Mouse (Mus musculus): ENCODE results near the gene Tspan9. TPM values are rescaled to one million over a fixed set of nuclear protein-coding genes. Genes with fewer than 3 reads are reported as not detected.

Tspan9 gene
- polyA plus RNA-seq, 1 experiment from 2014 or later, result 32.7 TPM

DNA sequence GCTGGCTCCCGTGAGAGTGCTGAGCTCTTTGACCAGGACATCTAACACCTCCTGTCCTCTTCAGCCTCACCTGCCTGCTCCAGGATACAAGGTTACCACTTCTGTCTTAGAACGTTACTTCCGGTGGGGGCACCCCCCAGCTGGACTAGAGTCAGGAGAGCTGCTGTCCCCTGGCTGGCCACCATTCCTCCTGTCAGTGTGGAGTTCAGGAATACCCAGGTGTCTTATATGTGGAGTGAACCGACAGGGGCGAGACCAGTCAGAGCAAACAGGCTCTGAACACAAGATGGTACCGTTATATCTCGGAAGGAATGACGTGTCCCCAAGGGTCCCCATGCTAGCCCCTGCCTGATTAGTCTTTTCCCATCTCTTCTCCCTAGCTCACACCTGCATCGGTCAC lies 106.8 kb downstream of the Tspan9 start:
- Histone ChIP-seq H3K4me3 (no peak overlapping the region), H3K4me1 (replicated peaks) (peaks cover 42% of the 10 kb centered on the region), H3K9me3 (no peaks in the 10 kb centered on the region), H3K9ac (no peak overlapping the region), H3K27ac (no peak overlapping the region), H3K36me3 (no peaks in the 10 kb centered on the region), H3K4me2 (no peak overlapping the region), H3K27me3 (peaks cover 28% of the 10 kb centered on the region)
- ATAC-seq (ENCODE audit: low FRiP score), result no peak
- 80% methylated on average over 9 of the region's 9 CpGs for WGBS

GRCm38 (mm10) chr6:128035930-128036309 lies 107.5 kb downstream of the Tspan9 start:
- Histone ChIP-seq H3K36me3 (no peaks in the 10 kb centered on the region), H3K27me3 (peaks cover 28% of the 10 kb centered on the region), H3K4me1 (replicated peaks) (peaks cover 42% of the 10 kb centered on the region), H3K4me2 (peak overlapping the region; percentile 95), H3K9me3 (no peaks in the 10 kb centered on the region), H3K4me3 (peak overlapping the region; percentile 57), H3K9ac (peak overlapping the region; percentile 76), H3K27ac (peak overlapping the region; percentile 69)
- 8% methylated on average over 4 of the region's 4 CpGs for WGBS
- ATAC-seq (ENCODE audit: low FRiP score), result peak; percentile 15; the same call in 1 of the 2 replicates

DNA sequence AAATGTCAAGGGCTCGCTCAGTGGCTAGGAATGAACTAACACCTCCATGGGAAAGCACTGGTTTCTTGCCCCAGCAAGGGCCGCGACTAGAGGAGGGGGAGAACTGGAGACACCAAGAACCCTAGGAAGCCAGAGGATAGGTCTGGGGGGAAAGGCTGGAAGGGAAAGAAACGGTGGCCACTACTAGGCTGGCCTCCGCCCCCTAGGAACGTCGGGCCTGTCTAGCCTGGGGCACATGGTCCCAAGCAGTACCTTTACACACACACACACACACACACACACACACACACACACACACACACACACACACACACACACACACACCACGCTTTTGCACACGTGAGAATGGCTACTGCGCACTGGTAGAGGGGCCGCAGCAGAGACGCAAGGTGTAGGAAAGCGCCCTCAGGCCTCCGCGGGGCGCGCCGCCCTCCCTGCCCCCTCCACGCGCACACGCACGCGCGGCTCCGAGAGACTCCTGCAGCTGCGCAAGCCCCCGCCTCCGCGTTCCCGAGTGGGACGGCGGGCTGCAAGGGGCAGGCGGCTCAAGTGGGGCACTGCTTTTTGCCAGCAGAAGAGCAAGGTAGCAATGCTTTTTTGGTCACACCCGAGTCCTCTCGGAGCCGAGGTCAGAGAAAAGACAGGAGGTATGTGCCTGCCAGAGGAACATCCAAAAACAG lies 108.0 kb downstream of the Tspan9 start:
- Histone ChIP-seq H3K27me3 (peaks cover 28% of the 10 kb centered on the region), H3K9ac (peak overlapping the region; percentile 76), H3K36me3 (no peaks in the 10 kb centered on the region), H3K4me3 (peak overlapping the region; percentile 57), H3K4me1 (replicated peaks) (peaks cover 44% of the 10 kb centered on the region), H3K4me2 (peak overlapping the region; percentile 95), H3K9me3 (no peaks in the 10 kb centered on the region), H3K27ac (peak overlapping the region; percentile 69)
- peak; percentile 44 for ATAC-seq (ENCODE audit: low FRiP score)
- 2% methylated on average over 34 of the region's 36 CpGs for WGBS

- Histone ChIP-seq H3K27me3 (peaks cover 26% of the 10 kb centered on the region), H3K27ac (peak overlapping the region; percentile 69), H3K4me3 (peak overlapping the region; percentile 57), H3K4me2 (peak overlapping the region; percentile 95), H3K36me3 (no peaks in the 10 kb centered on the region), H3K9ac (peak overlapping the region; percentile 76), H3K9me3 (no peaks in the 10 kb centered on the region), H3K4me1 (replicated peaks) (peaks cover 46% of the 10 kb centered on the region)
- peak; percentile 76 for ATAC-seq (ENCODE audit: low FRiP score)
- under 1% methylated on average over 79 of the region's 80 CpGs for WGBS
These were observed 108.8 kb downstream of the Tspan9 start for GRCm38 (mm10) chr6:128034317-128035249.

GRCm38 (mm10) chr6:128033868-128034250 lies 109.5 kb downstream of the Tspan9 start:
- ATAC-seq (ENCODE audit: low FRiP score), result no peak
- H3K9me3 ChIP-seq, result no peaks in the 10 kb centered on the region
- H3K27ac ChIP-seq, result no peak overlapping the region
- H3K4me3 ChIP-seq, result peak overlapping the region; percentile 57
- peaks cover 46% of the 10 kb centered on the region for H3K4me1 ChIP-seq (replicated peaks)
- peak overlapping the region; percentile 76 for H3K9ac ChIP-seq
- H3K27me3 ChIP-seq, result peaks cover 26% of the 10 kb centered on the region
- peak overlapping the region; percentile 95 for H3K4me2 ChIP-seq
- WGBS, result 4% methylated on average over 4 of the region's 4 CpGs
- H3K36me3 ChIP-seq, result no peaks in the 10 kb centered on the region

DNA sequence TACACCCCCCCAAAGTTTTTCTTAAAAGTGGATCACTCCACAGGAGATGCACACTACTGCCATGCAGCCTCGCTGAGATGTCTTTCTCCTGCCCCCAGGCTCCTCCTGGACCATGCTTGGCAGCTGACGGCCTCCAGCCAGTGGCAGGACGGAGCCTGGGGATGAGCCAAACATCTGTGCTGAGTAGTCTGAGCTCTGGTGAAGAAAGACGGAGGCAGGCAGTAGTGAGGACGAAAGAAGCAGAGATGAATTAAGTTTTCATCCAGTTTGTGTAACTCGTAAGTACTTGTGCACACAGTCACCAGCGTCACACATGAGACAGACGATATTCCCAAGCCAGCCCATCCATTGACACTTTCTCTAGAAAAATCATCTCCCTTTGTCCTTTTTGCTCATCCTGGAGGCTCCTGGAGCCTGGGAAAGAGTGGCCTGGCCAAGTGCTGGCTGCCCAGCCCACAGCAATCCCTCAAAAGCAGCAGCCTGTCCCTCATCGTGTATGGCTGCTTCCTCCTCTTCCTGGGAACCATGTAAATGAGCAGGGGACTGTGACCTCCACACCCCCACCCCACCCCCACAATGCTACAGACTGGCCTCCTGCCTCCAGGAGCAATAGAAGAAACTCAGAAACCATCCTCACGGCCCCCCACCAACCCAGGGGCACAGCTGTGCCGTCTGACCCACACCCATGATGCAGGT lies 110.1 kb downstream of the Tspan9 start:
- WGBS, result 31% methylated on average over 11 of the region's 11 CpGs
- Histone ChIP-seq H3K4me1 (replicated peaks) (peaks cover 46% of the 10 kb centered on the region), H3K27ac (no peak overlapping the region), H3K9me3 (no peaks in the 10 kb centered on the region), H3K4me3 (peak overlapping the region; percentile 57; the same call in 1 of the 2 replicates), H3K27me3 (peaks cover 23% of the 10 kb centered on the region), H3K36me3 (no peaks in the 10 kb centered on the region), H3K4me2 (peak overlapping the region; percentile 95), H3K9ac (peak overlapping the region; percentile 76; the same call in 1 of the 2 replicates)
- no peak for ATAC-seq (ENCODE audit: low FRiP score)

DNA sequence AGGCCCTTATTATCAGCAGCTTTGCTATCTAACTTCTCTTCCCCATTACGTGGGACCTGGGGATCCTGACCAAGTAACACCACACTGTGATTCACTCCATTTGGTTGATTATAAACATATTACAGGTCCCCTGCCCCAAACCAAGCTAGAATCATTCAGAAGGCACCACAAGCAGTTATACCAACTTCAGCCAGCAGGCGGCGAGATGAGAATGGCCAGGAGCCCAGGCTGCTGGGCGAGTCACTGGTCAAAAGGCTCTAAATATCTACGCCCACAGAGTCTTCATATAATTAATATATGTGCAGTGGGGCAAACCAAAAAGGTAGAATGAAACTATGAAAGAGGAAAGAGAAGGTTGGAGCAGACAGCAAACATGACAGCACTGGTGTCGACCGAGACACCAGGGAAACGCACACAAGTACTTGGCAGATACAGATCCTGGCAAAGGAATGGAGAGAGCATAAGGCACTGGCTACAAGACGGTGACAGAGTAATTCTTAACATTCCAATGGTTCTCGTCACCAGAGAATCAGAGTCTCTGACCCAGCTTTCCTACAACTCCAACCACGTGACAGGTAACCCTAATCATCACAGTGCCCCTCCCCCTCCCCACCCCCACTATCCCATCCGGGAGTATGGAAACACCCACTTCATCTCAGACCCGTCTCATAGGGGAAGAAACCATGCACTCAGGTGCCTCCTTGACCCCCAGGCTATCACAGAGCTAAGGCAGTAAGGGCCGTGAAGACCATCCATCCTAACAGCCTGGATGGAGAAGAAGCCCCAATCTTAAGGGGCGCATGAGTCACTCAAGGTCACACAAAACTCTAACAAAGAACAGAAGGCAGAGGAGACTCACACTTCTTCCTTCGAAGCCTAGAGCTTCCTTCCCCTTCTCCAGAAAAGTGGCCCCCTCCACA lies 110.9 kb downstream of the Tspan9 start:
- no peaks in the 10 kb centered on the region for H3K36me3 ChIP-seq
- no peak for ATAC-seq (ENCODE audit: low FRiP score)
- 0 out of 2 replicates have a peak overlapping the region, but pooled peaks have one; percentile 57 for H3K4me3 ChIP-seq
- peaks cover 20% of the 10 kb centered on the region for H3K27me3 ChIP-seq
- no peaks in the 10 kb centered on the region for H3K9me3 ChIP-seq
- 34% methylated on average over 16 of the region's 16 CpGs for WGBS
- peak overlapping the region; percentile 95 for H3K4me2 ChIP-seq
- H3K9ac ChIP-seq, result no peak overlapping the region
- H3K27ac ChIP-seq, result no peak overlapping the region
- peaks cover 49% of the 10 kb centered on the region for H3K4me1 ChIP-seq (replicated peaks)

DNA sequence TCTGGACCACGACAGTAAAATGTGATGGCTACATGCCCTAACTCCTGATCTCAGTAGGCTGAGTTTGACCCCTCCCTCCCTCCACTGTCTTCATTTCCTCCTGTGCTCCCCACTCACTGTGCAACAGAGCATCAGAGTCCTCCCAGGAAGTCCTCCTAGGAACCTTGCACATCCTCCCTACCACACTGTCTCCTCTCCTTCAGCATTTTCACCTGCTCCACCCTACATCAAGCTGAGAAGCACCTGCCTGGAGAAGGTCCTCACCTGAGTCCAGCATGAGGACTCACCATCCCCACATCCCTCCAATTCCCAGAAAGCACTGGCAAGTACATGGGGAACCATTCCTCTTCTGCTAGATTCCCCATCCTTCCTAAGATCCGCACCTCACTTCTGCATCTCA lies 111.8 kb downstream of the Tspan9 start:
- Histone ChIP-seq H3K4me1 (replicated peaks) (peaks cover 49% of the 10 kb centered on the region), H3K27me3 (peaks cover 16% of the 10 kb centered on the region), H3K27ac (no peak overlapping the region), H3K36me3 (no peaks in the 10 kb centered on the region), H3K4me3 (no peak overlapping the region), H3K9ac (no peak overlapping the region), H3K9me3 (no peaks in the 10 kb centered on the region), H3K4me2 (no peak overlapping the region)
- ATAC-seq (ENCODE audit: low FRiP score), result no peak
- 79% methylated on average over 2 of the region's 2 CpGs for WGBS

DNA sequence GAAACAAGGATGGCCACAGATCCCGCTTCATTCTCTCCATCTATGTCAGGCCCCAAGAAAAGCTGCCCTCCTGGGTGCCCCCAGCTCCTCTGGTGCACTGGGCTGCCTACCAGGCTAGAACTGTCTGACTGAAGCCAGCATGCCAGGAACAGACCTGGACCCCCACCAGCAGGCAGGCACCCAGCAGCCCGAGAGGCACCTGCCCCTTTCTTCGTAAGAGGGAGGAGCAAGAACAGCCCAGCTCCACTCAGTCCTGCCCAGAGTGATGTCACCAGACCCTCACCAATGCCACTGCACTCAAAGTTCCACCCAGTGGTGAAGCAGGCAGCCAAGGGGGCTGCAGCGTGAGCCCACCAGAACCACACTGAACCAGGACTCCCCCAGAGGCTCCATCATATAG lies 112.3 kb downstream of the Tspan9 start:
- 57% methylated on average over 4 of the region's 4 CpGs for WGBS
- peaks cover 16% of the 10 kb centered on the region for H3K27me3 ChIP-seq
- no peak overlapping the region for H3K4me2 ChIP-seq

DNA sequence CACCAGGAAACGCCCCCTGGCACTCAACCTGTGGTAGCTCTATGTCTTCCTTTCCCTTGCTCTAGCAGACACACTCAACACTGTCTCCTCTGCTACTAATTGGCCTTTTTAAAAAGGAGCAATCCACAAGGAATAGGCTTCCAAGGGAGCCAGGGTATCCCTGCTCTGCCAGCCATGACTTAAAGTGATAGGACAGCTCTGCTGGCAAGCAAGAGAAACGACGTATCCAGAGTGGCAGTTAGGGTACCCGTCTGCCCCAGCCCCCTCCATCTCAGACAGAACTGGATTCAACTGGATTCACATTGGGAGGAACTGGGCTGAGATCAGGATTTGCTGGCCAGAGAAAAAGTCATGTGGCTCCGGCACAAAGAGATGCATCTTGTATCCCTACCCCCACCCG lies 112.9 kb downstream of the Tspan9 start:
- H3K9me3 ChIP-seq, result no peaks in the 10 kb centered on the region
- no peak overlapping the region for H3K4me3 ChIP-seq
- no peak overlapping the region for H3K4me2 ChIP-seq
- H3K4me1 ChIP-seq (replicated peaks), result peaks cover 41% of the 10 kb centered on the region
- peaks cover 16% of the 10 kb centered on the region for H3K27me3 ChIP-seq
- WGBS, result 67% methylated on average over 6 of the region's 6 CpGs
- no peak overlapping the region for H3K27ac ChIP-seq
- no peak overlapping the region for H3K9ac ChIP-seq
- no peaks in the 10 kb centered on the region for H3K36me3 ChIP-seq
- no peak for ATAC-seq (ENCODE audit: low FRiP score)

More for the DNA sequence above, 112.3 kb downstream of the Tspan9 start:
- H3K27ac ChIP-seq, result no peak overlapping the region
- H3K4me1 ChIP-seq (replicated peaks), result peaks cover 47% of the 10 kb centered on the region
- ATAC-seq (ENCODE audit: low FRiP score), result no peak
- no peak overlapping the region for H3K9ac ChIP-seq
- H3K36me3 ChIP-seq, result no peaks in the 10 kb centered on the region
- H3K4me3 ChIP-seq, result no peak overlapping the region
- no peaks in the 10 kb centered on the region for H3K9me3 ChIP-seq

DNA sequence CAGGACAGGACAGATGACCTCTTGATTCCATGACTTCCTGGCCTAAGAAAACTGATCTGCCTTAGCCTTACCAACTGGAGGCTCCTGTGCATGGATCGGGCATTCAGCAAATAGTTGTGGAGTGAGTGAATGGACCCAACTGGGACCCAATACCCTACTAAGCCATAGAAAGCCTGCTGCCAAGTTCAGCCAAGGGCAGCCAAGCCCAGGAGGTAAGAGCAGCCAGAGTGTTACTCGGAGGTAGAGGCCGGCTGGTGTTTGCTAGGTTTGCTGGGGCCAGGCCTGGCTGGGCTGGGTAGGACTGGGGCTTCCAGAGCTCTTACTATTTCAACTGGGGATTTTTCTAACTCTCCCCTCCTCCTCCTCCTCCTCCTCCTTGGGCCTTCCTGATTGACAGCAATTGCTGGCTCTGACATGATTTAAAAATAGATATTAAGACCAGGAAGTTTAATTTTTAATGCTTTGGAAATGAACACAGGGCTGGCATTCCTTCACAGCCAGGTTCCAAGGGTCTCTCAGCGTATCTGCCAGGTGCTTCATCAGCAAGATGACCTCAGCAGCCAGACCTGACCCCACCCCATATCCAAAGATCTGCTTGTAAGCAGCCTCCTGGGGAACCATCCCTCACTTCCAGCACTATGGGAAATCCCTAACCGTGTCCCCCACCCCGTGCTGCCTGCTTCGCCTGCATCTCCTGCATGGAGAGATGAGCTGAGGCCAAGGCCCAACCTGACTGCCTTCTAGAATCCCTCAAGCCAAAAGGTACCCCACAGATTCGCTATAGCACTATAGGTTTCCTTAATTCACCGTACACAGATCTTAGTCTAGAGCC lies 113.7 kb downstream of the Tspan9 start:
- no peak overlapping the region for H3K4me2 ChIP-seq
- no peaks in the 10 kb centered on the region for H3K36me3 ChIP-seq
- peaks cover 16% of the 10 kb centered on the region for H3K27me3 ChIP-seq
- H3K4me1 ChIP-seq (replicated peaks), result peaks cover 34% of the 10 kb centered on the region
- H3K27ac ChIP-seq, result no peak overlapping the region
- no peak overlapping the region for H3K9ac ChIP-seq
- 85% methylated on average over 9 of the region's 9 CpGs for WGBS
- H3K4me3 ChIP-seq, result no peak overlapping the region
- no peaks in the 10 kb centered on the region for H3K9me3 ChIP-seq
- no peak for ATAC-seq (ENCODE audit: low FRiP score)
